In the genomic region with DNA sequence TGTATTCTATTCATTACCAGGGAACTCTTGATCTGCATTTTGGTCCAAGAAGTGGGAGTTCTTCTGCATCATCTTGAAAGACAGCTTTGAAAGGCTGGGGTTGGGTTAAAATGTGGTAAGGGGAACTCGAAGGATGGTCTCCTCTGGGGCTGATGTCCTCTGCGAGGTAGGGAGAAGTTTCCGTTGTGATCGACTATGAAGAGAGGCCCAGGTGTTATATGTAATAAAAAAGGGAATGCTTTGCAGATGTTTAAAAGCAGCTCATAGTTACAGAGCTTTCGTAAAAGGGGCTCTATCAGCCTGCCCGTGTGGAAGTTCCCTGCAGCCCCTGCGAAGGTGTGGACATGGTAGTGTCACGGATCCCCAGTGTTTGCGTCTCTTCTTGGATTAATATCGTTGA, we compare ENCODE assay signal across 17 mouse cellular contexts.
"Had no signal": no experiment of that assay in that cellular context is flagged by ENCODE, and none has a peak within 500 bp of the region (broad histone marks: within the 10 kb centered on the region; RNA-seq: fewer than 3 reads in every experiment).

No protein-coding gene starts in this region.

- H3K27ac ChIP-seq: lung, embryonic 15.5 days; macrophage; midbrain, embryonic 13.5 days; midbrain, embryonic 15.5 days; neural tube, embryonic 12.5 days; stomach, embryonic 15.5 days; stomach, postnatal 0 days had no signal

- H3K4me3 ChIP-seq: lung, embryonic 15.5 days; megakaryocyte, embryonic 14.5 days; midbrain, embryonic 13.5 days; midbrain, embryonic 15.5 days; neural tube, embryonic 12.5 days; stomach, embryonic 15.5 days had no signal

- H3K36me3 ChIP-seq: lung, embryonic 15.5 days; midbrain, embryonic 13.5 days; midbrain, embryonic 15.5 days; neural tube, embryonic 12.5 days; stomach, embryonic 15.5 days had no signal

- DNase-seq: lung, adult 2 months; lung, postnatal 14 days; lung, postnatal 36 days; right cerebral cortex, postnatal 14 days; thymus, adult 2 months; thymus, postnatal 25 days; thymus, postnatal 4 days had no signal

- H3K4me1 ChIP-seq: midbrain, embryonic 15.5 days had no signal

- H3K9me3 ChIP-seq: lung, embryonic 15.5 days; megakaryocyte, embryonic 14.5 days; midbrain, embryonic 13.5 days; midbrain, embryonic 15.5 days; neural tube, embryonic 12.5 days; stomach, embryonic 15.5 days had no signal

- H3K9ac ChIP-seq: lung, embryonic 15.5 days; midbrain, embryonic 13.5 days; midbrain, embryonic 15.5 days; neural tube, embryonic 12.5 days; stomach, embryonic 15.5 days had no signal

- H3K27me3 ChIP-seq: lung, embryonic 15.5 days; midbrain, embryonic 13.5 days; midbrain, embryonic 15.5 days; neural tube, embryonic 12.5 days; stomach, embryonic 15.5 days had no signal

- H3K4me2 ChIP-seq: lung, embryonic 15.5 days; midbrain, embryonic 11.5 days; midbrain, embryonic 13.5 days; midbrain, embryonic 15.5 days; neural tube, embryonic 12.5 days; stomach, embryonic 15.5 days had no signal

- ATAC-seq: lung, postnatal 0 days; midbrain, embryonic 13.5 days; midbrain, embryonic 15.5 days had no signal
